Mouse (Mus musculus): ENCODE results near the gene Rabl6. TPM values are rescaled to one million over a fixed set of nuclear protein-coding genes. Genes with fewer than 3 reads are reported as not detected.

The Rabl6 gene
- polyA plus RNA-seq, 1 experiment from 2014 or later, result 42.1 TPM

- peaks cover 21% of the 10 kb centered on the region for H3K36me3 ChIP-seq (ENCODE audit: control insufficient read depth, insufficient read depth, low read length)
- H3K4me3 ChIP-seq (ENCODE audit: control insufficient read depth in 1 of 2, insufficient read depth in 1 of 2, low read depth in 1 of 2, low read length in 2 of 2), result peak within 1 kb of the TSS; percentile 52 to 81
- WGBS, result under 1% methylated on average over 44 of the region's 45 CpGs
- peaks cover 39% of the 10 kb centered on the region for H3K27me3 ChIP-seq (ENCODE audit: control insufficient read depth, insufficient read depth, low read length)
- peak within 1 kb of the TSS; percentile 70 for H3K4me2 ChIP-seq (ENCODE audit: low read length)
- H3K9me3 ChIP-seq (ENCODE audit: control insufficient read depth, low read length), result no peaks in the 10 kb centered on the region
- peak within 1 kb of the TSS; percentile 84 to 94 for H3K27ac ChIP-seq (replicated peaks in 1 of 2; ENCODE audit: control insufficient read depth in 1 of 2, insufficient read depth in 1 of 2, low read depth in 2 of 2, low read length in 2 of 2)
- ATAC-seq (ENCODE audit: insufficient number of reproducible peaks, insufficient read depth, low FRiP score, low read depth), result peak; percentile 96
- H3K4me1 ChIP-seq (ENCODE audit: control insufficient read depth in 2 of 2, insufficient read depth in 2 of 2, low read length in 2 of 2), result peaks cover 27 to 44% of the 10 kb centered on the region in 2 experiments
- peak within 1 kb of the TSS; percentile 69 for H3K9ac ChIP-seq (ENCODE audit: low read length)
Measured at GRCm38 (mm10) chr2:25574579-25575431, 33.5 kb downstream of the Rabl6 start, which contains the start of the genes Mamdc4 and Phpt1. Gene Mamdc4 (minus strand): TSS chr2:25574845. Gene Phpt1 (minus strand): TSS chr2:25575224.

- peaks cover 27 to 38% of the 10 kb centered on the region in 2 experiments for H3K4me1 ChIP-seq (ENCODE audit: control insufficient read depth in 2 of 2, insufficient read depth in 2 of 2, low read length in 2 of 2)
- peaks cover 32% of the 10 kb centered on the region for H3K27me3 ChIP-seq (ENCODE audit: control insufficient read depth, insufficient read depth, low read length)
- ATAC-seq (ENCODE audit: insufficient number of reproducible peaks, insufficient read depth, low FRiP score, low read depth), result no peak
- peak overlapping the region in 1 of 2 experiments; percentile 84; a peak in 1 of 4 replicates for H3K27ac ChIP-seq (replicated peaks in 1 of 2; ENCODE audit: control insufficient read depth in 1 of 2, insufficient read depth in 1 of 2, low read depth in 2 of 2, low read length in 2 of 2)
- peak overlapping the region; percentile 70 for H3K4me2 ChIP-seq (ENCODE audit: low read length)
- H3K9ac ChIP-seq (ENCODE audit: low read length), result peak overlapping the region; percentile 69
- peak overlapping the region; percentile 52 to 81 for H3K4me3 ChIP-seq (ENCODE audit: control insufficient read depth in 1 of 2, insufficient read depth in 1 of 2, low read depth in 1 of 2, low read length in 2 of 2)
- peaks cover 28% of the 10 kb centered on the region for H3K36me3 ChIP-seq (ENCODE audit: control insufficient read depth, insufficient read depth, low read length)
- no peaks in the 10 kb centered on the region for H3K9me3 ChIP-seq (ENCODE audit: control insufficient read depth, low read length)
- 12% methylated on average over 11 of the region's 11 CpGs for WGBS
Measured at GRCm38 (mm10) chr2:25574136-25574535, 34.2 kb downstream of the Rabl6 start.

DNA sequence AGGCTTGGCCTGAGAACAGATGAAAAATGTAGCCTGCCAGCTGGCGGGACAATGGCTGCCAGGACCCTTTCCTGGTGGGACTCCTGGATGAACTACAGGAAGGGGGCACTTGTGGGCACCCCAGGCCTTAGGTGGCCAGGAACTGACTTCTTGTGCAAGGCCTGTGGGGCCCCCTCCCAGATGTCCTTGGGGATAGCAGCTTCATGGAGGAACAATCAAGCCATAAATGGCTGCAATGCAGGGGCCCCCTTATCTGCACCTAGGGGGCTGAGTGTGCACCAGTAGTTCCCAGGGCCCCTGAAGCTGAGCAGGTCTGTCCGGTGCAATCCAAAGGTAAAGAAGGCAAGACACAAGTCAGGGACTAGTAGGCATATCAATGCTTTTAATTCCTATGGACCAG is 35.3 kb downstream of the Rabl6 start:
- WGBS, result 79% methylated on average over 2 of the region's 2 CpGs
- ATAC-seq (ENCODE audit: insufficient number of reproducible peaks, insufficient read depth, low FRiP score, low read depth), result no peak
- Histone ChIP-seq H3K27ac (replicated peaks in 1 of 2; ENCODE audit: control insufficient read depth in 1 of 2, insufficient read depth in 1 of 2, low read depth in 2 of 2, low read length in 2 of 2) (no peak overlapping the region), H3K9me3 (ENCODE audit: control insufficient read depth, low read length) (no peaks in the 10 kb centered on the region), H3K4me2 (ENCODE audit: low read length) (no peak overlapping the region), H3K27me3 (ENCODE audit: control insufficient read depth, insufficient read depth, low read length) (peaks cover 21% of the 10 kb centered on the region), H3K4me3 (ENCODE audit: control insufficient read depth in 1 of 2, insufficient read depth in 1 of 2, low read depth in 1 of 2, low read length in 2 of 2) (no peak overlapping the region), H3K4me1 (ENCODE audit: control insufficient read depth in 2 of 2, insufficient read depth in 2 of 2, low read length in 2 of 2) (peaks cover 26 to 32% of the 10 kb centered on the region in 2 experiments), H3K9ac (ENCODE audit: low read length) (no peak overlapping the region), H3K36me3 (ENCODE audit: control insufficient read depth, insufficient read depth, low read length) (peaks cover 39% of the 10 kb centered on the region)

GRCm38 (mm10) chr2:25571221-25571620 is 37.1 kb downstream of the Rabl6 start:
- no peak overlapping the region for H3K27ac ChIP-seq (replicated peaks in 1 of 2; ENCODE audit: control insufficient read depth in 1 of 2, insufficient read depth in 1 of 2, low read depth in 2 of 2, low read length in 2 of 2)
- H3K36me3 ChIP-seq (ENCODE audit: control insufficient read depth, insufficient read depth, low read length), result peaks cover 57% of the 10 kb centered on the region
- H3K4me1 ChIP-seq (ENCODE audit: control insufficient read depth in 2 of 2, insufficient read depth in 2 of 2, low read length in 2 of 2), result peaks cover 18 to 22% of the 10 kb centered on the region in 2 experiments
- H3K27me3 ChIP-seq (ENCODE audit: control insufficient read depth, insufficient read depth, low read length), result peaks cover 3% of the 10 kb centered on the region; the same call in 1 of the 2 replicates
- no peaks in the 10 kb centered on the region for H3K9me3 ChIP-seq (ENCODE audit: control insufficient read depth, low read length)
- H3K9ac ChIP-seq (ENCODE audit: low read length), result no peak overlapping the region
- WGBS, result 77% methylated on average over 4 of the region's 4 CpGs
- H3K4me2 ChIP-seq (ENCODE audit: low read length), result no peak overlapping the region
- no peak overlapping the region for H3K4me3 ChIP-seq (ENCODE audit: control insufficient read depth in 1 of 2, insufficient read depth in 1 of 2, low read depth in 1 of 2, low read length in 2 of 2)
- ATAC-seq (ENCODE audit: insufficient number of reproducible peaks, insufficient read depth, low FRiP score, low read depth), result no peak

GRCm38 (mm10) chr2:25569323-25569722 is 39.0 kb downstream of the Rabl6 start:
- WGBS, result 90% methylated on average over 3 of the region's 3 CpGs

DNA sequence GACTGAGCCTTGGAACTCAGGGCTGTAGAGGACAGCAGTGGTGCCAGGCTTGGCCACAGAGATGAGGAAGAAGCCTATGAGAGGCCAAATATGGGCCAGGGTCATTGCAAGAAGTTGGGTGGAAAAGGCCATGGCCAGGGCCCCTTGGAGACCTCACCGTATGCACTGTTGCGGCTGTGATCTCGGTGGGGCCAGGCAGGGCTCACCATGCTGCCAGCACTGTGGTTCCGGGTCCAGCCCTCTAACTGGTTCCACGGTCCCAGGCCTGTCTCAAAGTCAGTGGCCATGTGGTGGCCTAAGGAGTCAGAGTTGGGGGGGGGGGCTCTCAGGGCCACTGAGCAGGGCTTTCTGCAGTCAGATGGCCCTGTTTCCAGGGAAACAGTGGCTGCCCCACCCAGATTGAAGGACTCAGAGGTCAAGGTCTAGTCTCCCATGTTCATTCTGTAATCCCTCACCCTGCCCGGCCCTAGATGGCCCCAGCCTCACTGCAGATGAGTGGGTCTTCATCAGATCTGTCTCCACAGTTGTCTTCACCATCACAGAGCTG is 39.8 kb downstream of the Rabl6 start:
- H3K27me3 ChIP-seq (ENCODE audit: control insufficient read depth, insufficient read depth, low read length), result no peaks in the 10 kb centered on the region
- no peaks in the 10 kb centered on the region for H3K9me3 ChIP-seq (ENCODE audit: control insufficient read depth, low read length)
- ATAC-seq (ENCODE audit: insufficient number of reproducible peaks, insufficient read depth, low FRiP score, low read depth), result no peak
- no peak overlapping the region for H3K27ac ChIP-seq (replicated peaks in 1 of 2; ENCODE audit: control insufficient read depth in 1 of 2, insufficient read depth in 1 of 2, low read depth in 2 of 2, low read length in 2 of 2)
- H3K9ac ChIP-seq (ENCODE audit: low read length), result no peak overlapping the region
- no peak overlapping the region for H3K4me3 ChIP-seq (ENCODE audit: control insufficient read depth in 1 of 2, insufficient read depth in 1 of 2, low read depth in 1 of 2, low read length in 2 of 2)
- H3K36me3 ChIP-seq (ENCODE audit: control insufficient read depth, insufficient read depth, low read length), result peaks cover 83% of the 10 kb centered on the region
- WGBS, result 85% methylated on average over 6 of the region's 6 CpGs
- H3K4me1 ChIP-seq (ENCODE audit: control insufficient read depth in 2 of 2, insufficient read depth in 2 of 2, low read length in 2 of 2), result peaks cover 6 to 7% of the 10 kb centered on the region in 2 experiments
- no peak overlapping the region for H3K4me2 ChIP-seq (ENCODE audit: low read length)

More at GRCm38 (mm10) chr2:25569323-25569722, 39.0 kb downstream of the Rabl6 start:
- ATAC-seq (ENCODE audit: insufficient number of reproducible peaks, insufficient read depth, low FRiP score, low read depth), result no peak
- H3K36me3 ChIP-seq (ENCODE audit: control insufficient read depth, insufficient read depth, low read length), result peaks cover 76% of the 10 kb centered on the region
- peaks cover 10 to 13% of the 10 kb centered on the region in 2 experiments for H3K4me1 ChIP-seq (ENCODE audit: control insufficient read depth in 2 of 2, insufficient read depth in 2 of 2, low read length in 2 of 2)
- no peak overlapping the region for H3K9ac ChIP-seq (ENCODE audit: low read length)
- H3K9me3 ChIP-seq (ENCODE audit: control insufficient read depth, low read length), result no peaks in the 10 kb centered on the region
- no peak overlapping the region for H3K4me2 ChIP-seq (ENCODE audit: low read length)
- H3K27ac ChIP-seq (replicated peaks in 1 of 2; ENCODE audit: control insufficient read depth in 1 of 2, insufficient read depth in 1 of 2, low read depth in 2 of 2, low read length in 2 of 2), result no peak overlapping the region
- no peaks in the 10 kb centered on the region for H3K27me3 ChIP-seq (ENCODE audit: control insufficient read depth, insufficient read depth, low read length)
- no peak overlapping the region for H3K4me3 ChIP-seq (ENCODE audit: control insufficient read depth in 1 of 2, insufficient read depth in 1 of 2, low read depth in 1 of 2, low read length in 2 of 2)

DNA sequence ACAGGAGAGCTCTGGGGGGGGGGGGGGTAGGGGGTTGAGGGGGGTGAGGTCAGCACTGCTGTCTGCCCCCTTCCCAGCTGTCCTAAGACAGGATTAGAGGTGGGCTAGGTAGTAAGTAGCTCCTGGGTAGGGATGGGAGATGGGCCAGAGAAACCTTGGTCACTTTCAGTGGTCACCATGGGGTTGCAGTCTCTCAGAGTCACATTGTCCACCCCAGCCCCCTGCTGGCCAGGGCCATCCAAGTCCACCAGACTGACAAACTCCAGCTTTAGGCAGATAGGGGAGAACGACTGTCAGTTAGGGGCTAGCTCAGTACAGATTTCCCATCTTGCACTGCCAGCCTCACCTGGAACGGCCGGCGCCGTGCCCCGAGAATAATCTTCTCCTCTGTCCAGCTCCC is 41.8 kb downstream of the Rabl6 start:
- H3K27me3 ChIP-seq (ENCODE audit: control insufficient read depth, insufficient read depth, low read length), result no peaks in the 10 kb centered on the region
- H3K4me2 ChIP-seq (ENCODE audit: low read length), result no peak overlapping the region
- no peak overlapping the region for H3K4me3 ChIP-seq (ENCODE audit: control insufficient read depth in 1 of 2, insufficient read depth in 1 of 2, low read depth in 1 of 2, low read length in 2 of 2)
- no peak overlapping the region for H3K27ac ChIP-seq (replicated peaks in 1 of 2; ENCODE audit: control insufficient read depth in 1 of 2, insufficient read depth in 1 of 2, low read depth in 2 of 2, low read length in 2 of 2)
- peaks cover 97% of the 10 kb centered on the region for H3K36me3 ChIP-seq (ENCODE audit: control insufficient read depth, insufficient read depth, low read length)
- no peak overlapping the region for H3K9ac ChIP-seq (ENCODE audit: low read length)
- WGBS, result 70% methylated on average over 6 of the region's 6 CpGs
- H3K4me1 ChIP-seq (ENCODE audit: control insufficient read depth in 2 of 2, insufficient read depth in 2 of 2, low read length in 2 of 2), result no peaks in the 10 kb centered on the region; a peak in 1 of 4 replicates
- no peaks in the 10 kb centered on the region for H3K9me3 ChIP-seq (ENCODE audit: control insufficient read depth, low read length)
- ATAC-seq (ENCODE audit: insufficient number of reproducible peaks, insufficient read depth, low FRiP score, low read depth), result no peak
